Mouse (Mus musculus) frontal cortex, postnatal 10 days (tissue): Measurements from ENCODE around the gene Pm20d2.

ENCODE experiments used
- DNase-seq, 2 experiments: peaks; one replicate each; pipeline ENCODE4 v3.0.0; 2022; ENCODE audit warnings: low spot score in 2 of 2, mixed read lengths in 1 of 2

The Pm20d2 gene

GRCm38 (mm10) chr4:33189735-33190036, at the start of gene Pm20d2:
Pm20d2 (minus strand) TSS chr4:33189737.
- no peak for DNase-seq

- DNase-seq, result no peak
These were observed 41.3 kb upstream of the Pm20d2 start for GRCm38 (mm10) chr4:33230881-33231280.

- DNase-seq, result no peak
These were observed 40.1 kb upstream of the Pm20d2 start for GRCm38 (mm10) chr4:33229639-33230038.

- DNase-seq, result no peak
These were observed 37.6 kb upstream of the Pm20d2 start for GRCm38 (mm10) chr4:33227164-33227563.

GRCm38 (mm10) chr4:33224003-33224675, 34.6 kb upstream of the Pm20d2 start:
- DNase-seq, result no peak

GRCm38 (mm10) chr4:33221847-33222246, 32.3 kb upstream of the Pm20d2 start:
- no peak for DNase-seq

GRCm38 (mm10) chr4:33208881-33209841, 19.6 kb upstream of the Pm20d2 start, which contains the start of gene Srsf12:
Srsf12 (plus strand) TSS chr4:33208991.
- DNase-seq, result peak in 1 of 2 experiments; percentile 48

- DNase-seq, result no peak
These were observed 18.0 kb upstream of the Pm20d2 start for GRCm38 (mm10) chr4:33207551-33207950.

GRCm38 (mm10) chr4:33204682-33205081, 15.1 kb upstream of the Pm20d2 start:
- peak in 1 of 2 experiments; percentile 34 for DNase-seq

- no peak for DNase-seq
These were observed 8.6 kb upstream of the Pm20d2 start for GRCm38 (mm10) chr4:33198117-33198516.

- DNase-seq, result peak; percentile 83 to 87
These were observed 479 bp downstream of the Pm20d2 start for GRCm38 (mm10) chr4:33188781-33189734.

GRCm38 (mm10) chr4:33188164-33188563, 1.4 kb downstream of the Pm20d2 start:
- DNase-seq, result peak in 1 of 2 experiments; percentile 31

- no peak for DNase-seq
These were observed 6.1 kb downstream of the Pm20d2 start for GRCm38 (mm10) chr4:33183477-33183876.

GRCm38 (mm10) chr4:33152087-33153038, 37.2 kb downstream of the Pm20d2 start:
- no peak for DNase-seq

- DNase-seq, result no peak
These were observed 40.4 kb downstream of the Pm20d2 start for GRCm38 (mm10) chr4:33149150-33149549.

- no peak for DNase-seq
These were observed 41.7 kb downstream of the Pm20d2 start for GRCm38 (mm10) chr4:33147825-33148224.

GRCm38 (mm10) chr4:33146679-33147291, 42.8 kb downstream of the Pm20d2 start:
- no peak for DNase-seq

- DNase-seq, result no peak
These were observed 57.3 kb downstream of the Pm20d2 start, which contains the start of gene Gabrr1 for GRCm38 (mm10) chr4:33132221-33132620. Gabrr1 (plus strand) TSS chr4:33132521.

- DNase-seq, result no peak
These were observed 64.0 kb downstream of the Pm20d2 start for GRCm38 (mm10) chr4:33125409-33126084.
